Mouse (Mus musculus) forebrain, embryonic 15.5 days (tissue): Measurements from ENCODE around the gene Epsti1. TPM values are rescaled to one million over a fixed set of nuclear protein-coding genes. Genes with fewer than 3 reads are reported as not detected.

Experiments
- ATAC-seq: fragments of 200-750 bp; cut with Nextera tagmentation; replicated peaks from 2 replicates; pipeline ENCODE4 v1.8.0; 2017; ENCODE audit warnings: mild to moderate bottlenecking, moderate TSS enrichment, moderate library complexity
- H3K27ac ChIP-seq: fragments of 300-500 bp; sonication (generic); replicated peaks from 2 replicates; pipeline ENCODE4 v1.5.1; 2015; ENCODE audit warnings: mild to moderate bottlenecking, inconsistent platforms
- H3K27me3 ChIP-seq: fragments of 300-500 bp; sonication (generic); 2 replicates; pipeline ENCODE4 v1.6.1; 2015; ENCODE audit warnings: inconsistent platforms
- H3K36me3 ChIP-seq: fragments of 300-500 bp; sonication (generic); 2 replicates; pipeline ENCODE4 v1.6.1; 2015; ENCODE audit warnings: mild to moderate bottlenecking, inconsistent platforms
- H3K4me1 ChIP-seq: fragments of 300-500 bp; sonication (generic); 2 replicates; pipeline ENCODE4 v1.6.1; 2015; ENCODE audit warnings: inconsistent platforms
- H3K4me2 ChIP-seq: fragments of 300-500 bp; sonication (generic); replicated peaks from 2 replicates; pipeline ENCODE4 v1.6.1; 2015; ENCODE audit warnings: mild to moderate bottlenecking, inconsistent platforms
- H3K4me3 ChIP-seq: fragments of 300-500 bp; sonication (generic); 2 replicates; pipeline ENCODE4 v1.5.1; 2015; ENCODE audit warnings: mild to moderate bottlenecking, inconsistent platforms
- H3K9ac ChIP-seq: fragments of 300-500 bp; sonication (generic); replicated peaks from 2 replicates; pipeline ENCODE4 v1.6.1; 2015; ENCODE audit warnings: mild to moderate bottlenecking, inconsistent platforms
- H3K9me3 ChIP-seq: fragments of 300-500 bp; sonication (generic); 2 replicates; pipeline ENCODE4 v1.6.1; 2016; ENCODE audit warnings: inconsistent platforms
- WGBS: fragments of 180-500 bp; shearing (Covaris S2); methylation state at CpG from one replicate; pipeline ENCODE4 v1.1.7; 2015; ENCODE audit warnings: mixed read lengths; 5-methylcytosine and 5-hydroxymethylcytosine counted together
- polyA plus RNA-seq: library from polyadenylated mRNA; unstranded; fragments of >200 nt; fragmentation: Nextera tagmentation; extraction: Ambion mirVana; gene quantifications from 2 replicates; pipeline ENCODE4 v1.2.1, GENCODE M21; 2015

Epsti1 gene
- polyA plus RNA-seq, 1 experiment from 2014 or later, result 0.20 TPM

- ATAC-seq, result 0 out of 2 replicates have a peak, but pooled peaks have one; percentile 35
- H3K36me3 ChIP-seq, result no peaks in the 10 kb centered on the region
- H3K9me3 ChIP-seq, result no peaks in the 10 kb centered on the region
- no peak overlapping the region for H3K4me3 ChIP-seq
- H3K27ac ChIP-seq, result 0 out of 2 replicates have a peak overlapping the region, but pooled peaks have one; percentile 3
- 64% methylated on average over 8 of the region's 8 CpGs for WGBS
- no peak overlapping the region for H3K9ac ChIP-seq
- no peak overlapping the region for H3K4me2 ChIP-seq
- peaks cover 3% of the 10 kb centered on the region; the same call in 1 of the 2 replicates for H3K4me1 ChIP-seq
- H3K27me3 ChIP-seq, result no peaks in the 10 kb centered on the region
Observed at GRCm38 (mm10) chr14:78038876-78039275, 134.8 kb downstream of the Epsti1 start.

GRCm38 (mm10) chr14:78040643-78041042, 136.6 kb downstream of the Epsti1 start:
- H3K27ac ChIP-seq, result no peak overlapping the region
- peaks cover 3% of the 10 kb centered on the region; the same call in 1 of the 2 replicates for H3K4me1 ChIP-seq
- H3K27me3 ChIP-seq, result no peaks in the 10 kb centered on the region
- WGBS, result 93% methylated on average over 6 of the region's 6 CpGs
- no peak for ATAC-seq
- no peak overlapping the region for H3K9ac ChIP-seq
- no peaks in the 10 kb centered on the region for H3K36me3 ChIP-seq
- H3K4me2 ChIP-seq, result no peak overlapping the region
- H3K9me3 ChIP-seq, result no peaks in the 10 kb centered on the region
- H3K4me3 ChIP-seq, result no peak overlapping the region

- H3K4me2 ChIP-seq, result no peak overlapping the region
- no peak for ATAC-seq
Observed at GRCm38 (mm10) chr14:78041886-78042526, 138.0 kb downstream of the Epsti1 start.

GRCm38 (mm10) chr14:78043079-78043478, 139.0 kb downstream of the Epsti1 start:
- 31% methylated on average over 2 of the region's 2 CpGs for WGBS
- ATAC-seq, result no peak
- no peak overlapping the region for H3K4me3 ChIP-seq
- H3K4me1 ChIP-seq, result peaks cover 3% of the 10 kb centered on the region; the same call in 1 of the 2 replicates
- no peak overlapping the region for H3K9ac ChIP-seq
- H3K4me2 ChIP-seq, result no peak overlapping the region
- no peaks in the 10 kb centered on the region for H3K36me3 ChIP-seq
- H3K27me3 ChIP-seq, result no peaks in the 10 kb centered on the region
- no peak overlapping the region for H3K27ac ChIP-seq
- no peaks in the 10 kb centered on the region for H3K9me3 ChIP-seq

More at GRCm38 (mm10) chr14:78041886-78042526, 138.0 kb downstream of the Epsti1 start:
- no peak overlapping the region for H3K9ac ChIP-seq
- peaks cover 3% of the 10 kb centered on the region; the same call in 1 of the 2 replicates for H3K4me1 ChIP-seq
- H3K9me3 ChIP-seq, result no peaks in the 10 kb centered on the region
- WGBS, result 85% methylated on average over 11 of the region's 11 CpGs
- H3K27ac ChIP-seq, result no peak overlapping the region
- no peak overlapping the region for H3K4me3 ChIP-seq
- no peaks in the 10 kb centered on the region for H3K36me3 ChIP-seq
- H3K27me3 ChIP-seq, result no peaks in the 10 kb centered on the region

DNA sequence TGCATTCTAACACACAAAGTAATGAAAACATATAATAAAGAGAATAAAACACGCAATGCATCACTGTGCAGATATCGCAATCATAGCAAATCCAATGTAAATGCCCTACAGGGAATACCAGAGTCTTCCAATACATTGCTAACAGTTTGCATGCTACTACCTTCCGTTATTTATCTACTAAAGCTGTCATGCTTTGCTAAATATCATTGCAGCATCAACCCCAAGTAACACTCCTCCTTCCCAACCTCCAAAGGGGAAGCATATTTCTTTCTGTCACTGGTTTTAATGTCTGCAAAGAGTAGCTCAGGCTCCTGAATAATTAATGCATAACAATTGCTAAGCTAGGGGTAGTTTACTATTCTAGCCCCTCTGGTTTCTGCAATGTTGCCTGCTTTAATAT, 144.2 kb downstream of the Epsti1 start:
- 94% methylated on average over 3 of the region's 3 CpGs for WGBS
- H3K27me3 ChIP-seq, result no peaks in the 10 kb centered on the region
- no peak overlapping the region for H3K4me2 ChIP-seq
- H3K4me3 ChIP-seq, result no peak overlapping the region
- no peaks in the 10 kb centered on the region for H3K36me3 ChIP-seq
- no peak overlapping the region for H3K9ac ChIP-seq
- no peak overlapping the region for H3K27ac ChIP-seq
- no peaks in the 10 kb centered on the region for H3K4me1 ChIP-seq
- ATAC-seq, result no peak
- no peaks in the 10 kb centered on the region for H3K9me3 ChIP-seq

DNA sequence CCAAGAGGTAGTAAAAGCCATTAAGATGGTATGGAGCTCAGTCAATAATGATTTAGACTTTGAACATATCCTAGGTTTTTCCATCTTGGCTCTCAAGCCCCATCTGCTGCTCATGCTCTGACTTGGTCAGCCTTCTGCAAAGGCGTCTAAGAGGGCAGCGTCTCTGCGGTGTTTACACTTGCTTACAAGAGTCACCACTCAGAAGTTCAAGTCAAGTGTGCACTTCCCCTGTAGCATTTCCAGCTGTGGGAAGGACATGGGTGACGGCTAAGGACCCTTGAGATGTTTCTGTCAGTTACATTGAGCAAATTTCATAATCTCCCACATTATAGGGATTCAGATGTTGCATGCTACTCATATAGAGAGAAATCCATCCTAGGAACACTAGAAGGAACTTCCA, 144.6 kb downstream of the Epsti1 start:
- 92% methylated on average over 4 of the region's 4 CpGs for WGBS
- H3K27me3 ChIP-seq, result no peaks in the 10 kb centered on the region
- H3K36me3 ChIP-seq, result no peaks in the 10 kb centered on the region
- H3K4me3 ChIP-seq, result no peak overlapping the region
- H3K27ac ChIP-seq, result no peak overlapping the region
- H3K9ac ChIP-seq, result no peak overlapping the region
- no peak for ATAC-seq
- H3K4me2 ChIP-seq, result no peak overlapping the region
- no peaks in the 10 kb centered on the region for H3K4me1 ChIP-seq
- no peaks in the 10 kb centered on the region for H3K9me3 ChIP-seq

Other genes with a start within 250 kb of the Epsti1 start
- gene Dnajc15, start 29.1 kb upstream of the Epsti1 start, polyA plus RNA-seq, result 61.4 and 64.4 TPM in 2 replicates
- 0.45 and 0.85 TPM in 2 replicates for gene Fam216b, start 184.8 kb downstream of the Epsti1 start, polyA plus RNA-seq